Mouse (Mus musculus) forebrain, embryonic 12.5 days (tissue): ENCODE results near the gene Dpf2. TPM values are rescaled to one million over a fixed set of nuclear protein-coding genes. Genes with fewer than 3 reads are reported as not detected.

ENCODE experiments used
- ATAC-seq: fragments of 200-750 bp; cut with Nextera tagmentation; 2 replicates; pipeline ENCODE4 v1.8.0; 2017; ENCODE audit warnings: moderate TSS enrichment; ENCODE audit not compliant: low FRiP score
- H3K27ac ChIP-seq: fragments of 300-500 bp; sonication (generic); 2 replicates; pipeline ENCODE4 v1.5.1; 2016; ENCODE audit warnings: mild to moderate bottlenecking
- H3K27me3 ChIP-seq: fragments of 300-500 bp; sonication (generic); 2 replicates; pipeline ENCODE4 v1.6.1; 2016; ENCODE audit warnings: mild to moderate bottlenecking
- H3K36me3 ChIP-seq: fragments of 300-500 bp; sonication (generic); replicated peaks from 2 replicates; pipeline ENCODE4 v1.6.1; 2016; ENCODE audit warnings: mild to moderate bottlenecking
- H3K4me1 ChIP-seq: fragments of 300-500 bp; sonication (generic); 2 replicates; pipeline ENCODE4 v1.6.1; 2016
- H3K4me2 ChIP-seq: fragments of 300-500 bp; sonication (generic); 2 replicates; pipeline ENCODE4 v1.6.1; 2016; ENCODE audit warnings: mild to moderate bottlenecking, moderate library complexity
- H3K4me3 ChIP-seq: fragments of 300-500 bp; sonication (generic); replicated peaks from 2 replicates; pipeline ENCODE4 v1.5.1; 2016; ENCODE audit warnings: mild to moderate bottlenecking
- H3K9ac ChIP-seq: fragments of 300-500 bp; sonication (generic); 2 replicates; pipeline ENCODE4 v1.6.1; 2016; ENCODE audit warnings: mild to moderate bottlenecking
- H3K9me3 ChIP-seq: fragments of 300-500 bp; sonication (generic); 2 replicates; pipeline ENCODE4 v1.6.1; 2016
- WGBS: fragments of 180-500 bp; shearing (Covaris S2); methylation state at CpG from one replicate; pipeline ENCODE4 v1.1.7; 2016; 5-methylcytosine and 5-hydroxymethylcytosine counted together
- polyA plus RNA-seq: library from polyadenylated mRNA; unstranded; fragments of >200 nt; fragmentation: Nextera tagmentation; extraction: Ambion mirVana; gene quantifications from 2 replicates; pipeline ENCODE4 v1.2.1, GENCODE M21; 2016

The Dpf2 gene
- polyA plus RNA-seq, 1 experiment from 2014 or later: 184 TPM

DNA sequence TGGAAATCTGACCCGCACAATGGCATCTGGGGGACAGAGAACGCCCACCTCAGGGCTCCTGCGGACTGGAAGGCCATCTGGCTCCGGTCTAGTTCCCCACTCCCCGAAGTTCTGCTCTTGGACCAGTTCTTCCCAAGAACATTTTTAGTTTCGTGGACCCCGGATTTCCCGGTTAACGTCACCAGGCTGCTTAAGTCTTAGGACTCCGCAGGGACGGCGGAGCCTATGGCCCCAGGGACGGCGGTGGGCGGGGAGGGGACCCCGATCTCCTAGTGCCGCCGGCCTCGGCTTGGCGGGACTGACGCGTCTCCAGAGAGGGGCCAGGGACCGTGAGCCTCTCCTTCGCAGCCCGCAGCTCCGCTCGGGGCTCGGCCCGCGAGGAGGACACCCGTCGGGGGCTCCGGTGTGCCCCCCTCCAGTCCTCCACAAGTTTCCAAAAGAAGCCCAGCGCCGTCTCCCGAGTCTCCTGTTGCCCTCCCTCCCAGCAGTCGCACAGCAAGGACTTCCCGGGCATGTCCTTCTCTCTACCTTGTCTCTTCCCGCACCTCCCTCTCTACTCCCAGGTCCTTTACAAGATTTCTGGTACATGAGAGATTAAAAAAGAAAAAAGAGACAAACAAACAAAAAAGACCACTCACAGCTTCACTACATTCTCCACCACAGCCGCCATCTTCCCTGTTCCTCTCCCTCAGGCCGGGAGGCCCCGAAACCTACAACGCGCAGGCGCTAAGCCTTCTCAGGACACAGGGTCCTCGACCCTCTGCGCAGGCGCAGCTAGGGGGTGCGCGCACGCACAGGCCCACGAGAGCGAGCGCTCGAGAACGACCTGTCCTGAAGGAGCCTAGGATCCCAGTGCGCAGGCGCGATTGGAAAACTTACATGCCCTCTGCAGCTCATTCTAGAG is 455 bp downstream of the Dpf2 start:
- Histone ChIP-seq H3K4me2 (peak overlapping the region; percentile 74), H3K27me3 (no peaks in the 10 kb centered on the region), H3K4me1 (peaks cover 31% of the 10 kb centered on the region), H3K9me3 (no peaks in the 10 kb centered on the region), H3K4me3 (peak overlapping the region; percentile 82), H3K27ac (peak overlapping the region; percentile 79), H3K9ac (peak overlapping the region; percentile 94), H3K36me3 (peaks cover 5% of the 10 kb centered on the region; the same call in 1 of the 2 replicates)
- under 1% methylated on average over 59 of the region's 59 CpGs for WGBS
- ATAC-seq: peak; percentile 92

DNA sequence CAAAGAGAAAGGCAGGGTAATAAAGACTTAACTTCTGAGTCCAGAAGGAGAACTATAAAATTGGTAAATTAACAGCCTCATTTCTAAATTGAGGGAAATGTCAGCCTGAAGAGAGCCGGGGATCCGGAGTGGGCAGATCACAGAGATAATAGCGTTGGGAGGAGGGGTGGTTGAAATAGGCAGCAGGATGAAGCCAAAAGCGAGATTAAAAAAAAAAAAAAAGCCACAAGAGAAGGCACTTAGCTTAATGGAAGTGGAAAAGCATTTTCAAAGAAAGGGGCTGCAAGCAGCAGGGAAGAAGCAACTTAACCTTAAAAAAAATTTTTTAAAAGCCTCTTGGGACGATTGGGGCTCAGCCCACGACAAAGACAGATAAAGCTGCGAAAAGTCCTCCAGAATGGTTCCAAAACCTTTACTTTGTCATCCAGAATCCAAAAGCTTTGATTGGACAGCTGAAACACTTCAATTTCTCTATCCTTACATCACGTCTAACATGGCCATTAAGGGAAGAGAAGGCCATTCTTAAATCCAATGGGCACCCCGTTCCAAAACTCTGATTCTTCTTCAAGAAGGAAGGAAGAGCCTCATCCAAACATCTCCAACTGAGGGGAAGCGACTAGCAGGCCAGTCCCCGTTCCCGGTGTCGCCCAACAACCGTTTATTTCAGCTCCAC is 1.2 kb downstream of the Dpf2 start:
- 8% methylated on average over 14 of the region's 14 CpGs for WGBS

DNA sequence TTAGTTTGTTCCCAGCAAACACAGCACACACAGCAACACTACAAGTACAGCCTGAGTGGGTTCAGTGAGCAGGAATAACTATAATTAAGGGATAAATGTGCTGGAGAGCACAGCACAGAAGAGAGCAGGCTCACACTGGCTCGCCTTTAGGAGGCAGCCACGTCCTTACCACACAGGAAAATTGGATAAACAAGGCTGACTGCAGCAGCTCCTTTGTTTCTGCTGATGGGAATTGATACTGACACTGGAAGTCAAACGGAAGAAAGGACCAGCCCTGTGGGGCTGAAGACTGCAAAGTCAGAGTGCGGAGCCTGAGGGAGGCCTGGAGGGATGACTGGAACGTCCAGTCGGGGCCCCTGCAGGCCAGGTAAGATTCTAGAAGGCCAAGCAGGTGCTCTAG is 2.6 kb downstream of the Dpf2 start:
- Histone ChIP-seq H3K4me2 (peak overlapping the region; percentile 74), H3K27ac (peak overlapping the region; percentile 75), H3K9ac (peak overlapping the region; percentile 44; the same call in 1 of the 2 replicates), H3K4me1 (peaks cover 31% of the 10 kb centered on the region), H3K4me3 (peak overlapping the region; percentile 22), H3K27me3 (no peaks in the 10 kb centered on the region), H3K9me3 (no peaks in the 10 kb centered on the region), H3K36me3 (peaks cover 26% of the 10 kb centered on the region)
- 57% methylated on average over 6 of the region's 6 CpGs for WGBS
- ATAC-seq: no peak

More for the DNA sequence above, 1.2 kb downstream of the Dpf2 start:
- no peaks in the 10 kb centered on the region for H3K9me3 ChIP-seq
- no peaks in the 10 kb centered on the region for H3K27me3 ChIP-seq
- peak overlapping the region; percentile 82 for H3K4me3 ChIP-seq
- H3K4me2 ChIP-seq: peak overlapping the region; percentile 74
- H3K9ac ChIP-seq: peak overlapping the region; percentile 94
- peak overlapping the region; percentile 79 for H3K27ac ChIP-seq
- no peak for ATAC-seq
- peaks cover 31% of the 10 kb centered on the region for H3K4me1 ChIP-seq
- peaks cover 13% of the 10 kb centered on the region for H3K36me3 ChIP-seq

DNA sequence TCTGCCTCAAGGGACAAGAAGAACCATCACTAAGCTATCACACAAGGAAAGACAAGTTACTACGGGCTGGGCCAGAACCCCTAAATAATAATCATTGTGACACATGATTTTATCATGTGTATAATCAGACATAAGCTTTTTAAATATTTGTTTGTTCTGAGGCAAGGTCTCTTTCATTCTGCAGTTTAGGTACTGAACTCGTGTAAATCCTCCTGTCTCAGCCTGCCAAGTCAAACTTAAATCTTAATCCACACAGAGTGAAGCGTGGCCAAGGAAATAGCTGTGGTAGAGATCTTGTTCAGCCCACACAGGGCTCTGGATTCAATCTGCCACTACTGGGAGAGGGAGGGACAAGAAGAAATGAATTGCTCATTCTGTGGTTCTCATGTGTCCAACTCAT is 5.5 kb downstream of the Dpf2 start:
- ATAC-seq: no peak
- Histone ChIP-seq H3K4me1 (peaks cover 23% of the 10 kb centered on the region), H3K36me3 (peaks cover 56% of the 10 kb centered on the region), H3K9ac (no peak overlapping the region), H3K4me3 (no peak overlapping the region), H3K27me3 (no peaks in the 10 kb centered on the region), H3K4me2 (no peak overlapping the region), H3K27ac (no peak overlapping the region), H3K9me3 (no peaks in the 10 kb centered on the region)
- 94% methylated on average over 3 of the region's 3 CpGs for whole genome bisulfite sequencing

DNA sequence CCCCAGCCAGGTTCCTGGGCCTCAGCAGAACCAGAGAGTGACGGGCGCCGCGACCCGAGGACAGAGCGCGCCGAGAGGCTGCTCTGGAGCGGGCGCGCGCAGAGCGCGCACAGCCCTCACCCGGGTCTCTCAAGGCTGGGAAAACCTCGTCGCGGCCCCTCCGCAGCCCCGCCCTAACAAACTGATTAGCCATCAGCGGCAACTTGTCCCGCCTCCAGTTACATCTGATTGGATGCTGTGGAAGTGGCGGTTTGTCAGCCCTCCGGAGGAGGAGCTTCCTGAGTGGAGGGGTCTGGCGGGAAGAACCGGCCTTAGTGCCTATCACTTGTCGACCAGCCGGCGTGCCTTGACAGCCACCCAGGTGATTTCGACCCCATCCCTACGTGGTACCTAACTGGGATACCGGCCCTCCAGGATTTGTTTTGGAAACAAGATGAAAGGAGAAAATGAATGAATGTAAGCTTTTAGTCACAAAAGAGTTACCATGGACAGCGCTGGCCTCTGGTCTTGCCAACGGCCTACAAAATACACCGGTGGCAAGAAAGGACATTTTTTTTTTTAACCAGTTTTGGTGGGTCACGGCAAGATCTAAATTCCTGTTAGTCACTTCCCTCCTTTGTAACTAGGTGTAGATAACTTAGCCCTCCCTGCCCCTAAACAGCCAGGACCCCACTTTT is 18.7 kb downstream of the Dpf2 start, which contains the start of gene Tigd3:
Tigd3 (minus strand) TSS at position 148 of the 677 bp plus-strand sequence.
- Histone ChIP-seq H3K9me3 (no peaks in the 10 kb centered on the region), H3K9ac (peak within 1 kb of the TSS; percentile 94), H3K27ac (peak within 1 kb of the TSS; percentile 83), H3K4me3 (peak within 1 kb of the TSS; percentile 70), H3K36me3 (peaks cover 49% of the 10 kb centered on the region), H3K27me3 (no peaks in the 10 kb centered on the region), H3K4me2 (peak within 1 kb of the TSS; percentile 80), H3K4me1 (peaks cover 21% of the 10 kb centered on the region)
- ATAC-seq: peak; percentile 98
- 5% methylated on average over 36 of the region's 36 CpGs for whole genome bisulfite sequencing

DNA sequence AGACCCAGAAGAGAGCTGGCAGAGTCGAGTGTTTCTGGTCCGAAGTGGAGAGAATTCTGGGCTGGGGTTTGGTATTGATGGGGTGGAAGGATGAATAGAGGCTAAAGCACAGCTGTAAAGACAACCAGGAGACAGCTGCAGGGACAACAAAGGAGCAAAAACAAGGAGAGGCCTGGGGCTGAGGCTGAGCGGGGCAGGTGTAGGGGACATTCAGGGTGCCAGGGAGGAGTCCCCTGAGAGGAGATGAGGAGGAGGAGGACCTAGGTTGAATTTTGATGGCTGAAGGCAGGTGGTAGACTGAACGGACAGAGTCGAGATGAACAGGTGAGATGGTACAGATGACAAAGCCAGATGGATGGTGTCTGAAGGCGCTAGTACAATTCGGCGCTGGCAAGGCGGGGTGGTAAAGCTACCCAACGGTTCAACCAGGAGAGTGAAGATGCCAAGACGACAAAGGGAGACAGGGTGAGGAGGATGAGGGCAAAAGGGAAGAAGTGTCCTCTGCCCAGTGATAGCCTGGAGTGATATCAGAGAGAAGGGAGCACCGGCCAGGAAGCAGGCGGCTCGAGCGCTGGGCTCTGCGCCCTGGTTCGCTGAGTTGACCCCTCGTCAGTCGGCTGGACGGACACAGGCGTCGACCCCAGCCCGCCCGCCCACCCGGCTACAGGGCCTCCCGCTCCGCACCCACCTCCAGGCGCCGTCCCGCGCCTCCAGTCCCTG is 19.4 kb downstream of the Dpf2 start:
- Histone ChIP-seq H3K36me3 (peaks cover 45% of the 10 kb centered on the region), H3K4me3 (peak overlapping the region; percentile 70), H3K9ac (peak overlapping the region; percentile 94), H3K4me1 (peaks cover 21% of the 10 kb centered on the region), H3K27ac (peak overlapping the region; percentile 83), H3K27me3 (no peaks in the 10 kb centered on the region), H3K4me2 (peak overlapping the region; percentile 80), H3K9me3 (no peaks in the 10 kb centered on the region)
- ATAC-seq: peak; percentile 57; the same call in 1 of the 2 replicates
- 11% methylated on average over 20 of the region's 31 CpGs for WGBS

DNA sequence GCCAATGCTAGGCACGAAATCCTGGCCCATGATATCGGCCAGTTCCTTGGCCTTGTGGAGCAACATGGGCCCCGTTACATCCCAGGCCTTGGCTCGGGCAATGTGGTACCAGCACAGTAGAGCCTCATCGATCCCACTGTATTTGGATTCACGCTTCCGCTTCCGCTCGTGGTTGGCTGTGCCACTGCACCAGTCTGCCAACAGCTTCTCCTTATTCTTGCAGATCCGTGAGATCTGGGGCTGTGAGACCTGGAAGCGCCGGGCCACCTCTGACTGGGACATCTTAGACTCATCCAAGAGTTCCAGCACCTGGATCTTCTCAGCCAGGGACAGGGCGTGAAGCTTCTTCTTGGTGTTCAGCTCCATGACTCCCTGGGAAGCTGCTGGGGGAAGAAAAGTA is 20.1 kb downstream of the Dpf2 start:
- 91% methylated on average over 13 of the region's 13 CpGs for WGBS

DNA sequence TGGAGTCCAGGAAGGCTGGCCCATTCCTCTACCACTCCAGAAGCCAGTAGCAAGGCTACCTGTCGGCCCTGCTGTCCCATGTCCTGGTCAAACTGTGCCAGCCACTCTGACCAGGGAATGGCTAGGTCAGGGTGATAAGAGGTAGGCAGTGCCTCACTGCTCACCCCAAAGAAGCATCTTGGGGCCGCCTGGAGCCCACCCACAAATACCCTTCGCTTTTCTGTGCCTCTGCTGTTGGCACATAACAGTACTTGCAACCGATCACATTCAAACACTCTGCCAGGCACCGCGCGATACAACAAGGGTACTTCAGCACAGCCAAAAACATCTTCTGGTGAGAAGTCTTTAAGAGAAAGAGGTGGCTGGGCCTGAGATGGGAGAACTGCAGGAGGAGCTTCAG is 20.5 kb downstream of the Dpf2 start:
- H3K27ac ChIP-seq: no peak overlapping the region
- no peak for ATAC-seq
- 96% methylated on average over 7 of the region's 7 CpGs for WGBS
- H3K4me1 ChIP-seq: peaks cover 21% of the 10 kb centered on the region
- no peak overlapping the region for H3K4me2 ChIP-seq
- no peaks in the 10 kb centered on the region for H3K9me3 ChIP-seq
- no peaks in the 10 kb centered on the region for H3K27me3 ChIP-seq
- H3K9ac ChIP-seq: no peak overlapping the region
- no peak overlapping the region for H3K4me3 ChIP-seq
- peaks cover 35% of the 10 kb centered on the region for H3K36me3 ChIP-seq

More for the DNA sequence above, 20.1 kb downstream of the Dpf2 start:
- no peak for ATAC-seq
- no peaks in the 10 kb centered on the region for H3K27me3 ChIP-seq
- H3K36me3 ChIP-seq: peaks cover 40% of the 10 kb centered on the region
- no peak overlapping the region for H3K27ac ChIP-seq
- H3K4me3 ChIP-seq: peak overlapping the region; percentile 70
- H3K4me1 ChIP-seq: peaks cover 21% of the 10 kb centered on the region
- peak overlapping the region; percentile 94; the same call in 1 of the 2 replicates for H3K9ac ChIP-seq
- peak overlapping the region; percentile 80 for H3K4me2 ChIP-seq
- H3K9me3 ChIP-seq: no peaks in the 10 kb centered on the region

DNA sequence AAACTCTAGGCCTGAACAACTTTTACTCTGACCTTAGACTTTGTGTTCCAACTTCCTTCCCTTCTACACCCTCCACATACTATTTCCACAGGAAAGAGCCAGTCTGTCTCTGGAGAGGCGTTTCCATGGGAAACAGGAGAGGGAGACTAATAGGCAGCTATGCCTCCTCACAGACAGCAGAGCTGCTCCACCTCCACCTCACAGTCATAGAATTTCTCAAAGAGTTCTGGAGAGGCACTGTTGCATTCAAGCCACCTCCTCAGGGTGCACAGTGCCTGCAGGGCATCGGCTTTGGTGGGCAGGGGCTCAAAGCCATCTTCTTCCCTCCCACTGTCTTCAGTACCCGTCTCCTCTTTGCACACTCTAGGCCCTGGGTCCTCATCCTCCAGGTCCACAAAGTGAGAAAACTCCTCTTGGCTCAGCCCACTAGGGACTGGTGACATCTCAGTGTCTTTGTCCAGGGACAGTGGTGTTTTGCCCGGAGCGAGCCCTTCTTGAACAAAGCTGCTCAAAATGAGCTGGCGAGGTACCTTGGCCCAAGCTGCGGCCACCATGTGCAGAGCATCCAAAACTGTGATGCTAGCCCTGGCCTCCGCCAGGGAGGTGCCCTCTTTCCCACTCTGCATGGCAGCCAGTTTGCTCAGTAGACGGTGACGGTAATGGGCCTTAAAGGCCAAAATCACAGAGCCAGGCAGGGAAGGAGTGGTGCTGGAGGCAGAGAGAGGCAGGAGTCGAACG is 21.1 kb downstream of the Dpf2 start:
- Histone ChIP-seq H3K36me3 (peaks cover 31% of the 10 kb centered on the region), H3K27me3 (no peaks in the 10 kb centered on the region), H3K4me1 (peaks cover 21% of the 10 kb centered on the region), H3K9ac (no peak overlapping the region), H3K4me2 (no peak overlapping the region), H3K4me3 (no peak overlapping the region), H3K27ac (no peak overlapping the region), H3K9me3 (no peaks in the 10 kb centered on the region)
- 94% methylated on average over 12 of the region's 12 CpGs for WGBS
- no peak for ATAC-seq

DNA sequence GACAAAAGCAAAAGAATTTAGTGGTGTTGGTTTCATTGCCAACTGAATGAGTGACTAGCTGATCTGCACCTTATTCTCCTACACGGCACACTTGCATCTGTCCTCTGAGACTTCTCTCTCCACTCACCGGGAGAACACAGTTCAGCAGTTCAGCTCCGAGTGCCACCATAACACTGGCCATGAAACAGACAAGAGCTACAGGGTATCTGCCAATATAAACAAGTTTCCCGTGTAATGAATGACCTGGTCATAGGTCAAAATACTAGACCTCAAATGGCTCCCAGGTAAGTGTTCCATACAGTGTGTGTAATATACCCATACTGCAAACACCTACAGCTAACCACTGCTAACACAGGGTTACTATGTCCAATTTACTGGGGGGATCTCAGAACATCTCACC is 23.6 kb downstream of the Dpf2 start:
- no peak overlapping the region for H3K27ac ChIP-seq
- ATAC-seq: no peak
- H3K4me2 ChIP-seq: no peak overlapping the region
- WGBS: 87% methylated on average over 4 of the region's 4 CpGs
- no peak overlapping the region for H3K4me3 ChIP-seq
- peaks cover 18% of the 10 kb centered on the region for H3K36me3 ChIP-seq
- H3K27me3 ChIP-seq: no peaks in the 10 kb centered on the region
- no peaks in the 10 kb centered on the region for H3K9me3 ChIP-seq
- H3K4me1 ChIP-seq: peaks cover 19% of the 10 kb centered on the region
- H3K9ac ChIP-seq: no peak overlapping the region

DNA sequence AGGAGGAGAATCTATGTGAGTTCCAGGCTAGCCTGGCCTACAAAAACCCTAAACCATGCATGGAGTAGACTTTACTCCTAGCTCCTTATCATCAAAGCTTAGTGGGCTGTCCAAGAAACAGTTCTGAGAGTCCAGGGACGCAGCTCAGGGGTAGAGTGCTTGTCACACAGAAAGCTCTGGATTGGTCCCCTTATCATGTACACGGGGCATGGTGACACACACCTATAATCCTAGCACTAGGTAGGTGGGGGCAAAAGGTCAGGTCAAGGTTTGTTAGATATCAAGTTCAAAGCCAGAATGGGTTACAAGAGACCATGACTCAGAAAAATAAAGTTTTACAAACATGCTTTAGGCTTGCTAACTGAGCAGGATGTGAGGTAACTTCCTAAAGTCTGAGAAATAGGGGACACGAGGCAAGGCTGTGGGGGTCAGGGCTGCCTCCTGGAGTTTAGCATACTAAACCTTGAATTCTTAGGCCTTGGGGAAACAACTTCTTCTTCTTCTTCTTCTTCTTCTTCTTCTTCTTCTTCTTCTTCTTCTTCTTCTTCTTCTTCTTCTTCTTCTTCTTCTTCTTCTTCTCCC is 25.5 kb downstream of the Dpf2 start:
- ATAC-seq: no peak
- H3K4me3 ChIP-seq: no peak overlapping the region
- no peak overlapping the region for H3K27ac ChIP-seq
- WGBS: 87% methylated on average over 3 of the region's 3 CpGs
- peaks cover 14% of the 10 kb centered on the region for H3K36me3 ChIP-seq
- no peaks in the 10 kb centered on the region for H3K27me3 ChIP-seq
- H3K4me1 ChIP-seq: peaks cover 9% of the 10 kb centered on the region; the same call in 1 of the 2 replicates
- no peaks in the 10 kb centered on the region for H3K9me3 ChIP-seq
- H3K9ac ChIP-seq: no peak overlapping the region
- no peak overlapping the region for H3K4me2 ChIP-seq
